Mouse (Mus musculus): ENCODE measurements around the gene Gm17467. TPM values are rescaled to one million over a fixed set of nuclear protein-coding genes. Genes with fewer than 3 reads are reported as not detected.
"Not testable (repeated sequence)": the region's sequence is repeated elsewhere in the genome, so short reads cannot be mapped to it uniquely, and the experiment has no call there.

Gm17467 gene
- not detected in 2 replicates for polyA plus RNA-seq (2014; fragmentation: Nextera tagmentation; extraction: Ambion mirVana)

- H3K9me3 ChIP-seq (ENCODE audit: low read depth, low read length); H3K36me3 ChIP-seq (ENCODE audit: insufficient read depth); H3K9ac ChIP-seq; H3K27ac ChIP-seq (ENCODE audit: low read depth); H3K4me3 ChIP-seq (ENCODE audit: low read depth, low read length); H3K27me3 ChIP-seq (ENCODE audit: insufficient read depth, low read length); H3K4me2 ChIP-seq; ATAC-seq (ENCODE audit: insufficient read depth); DNase-seq; H3K4me1 ChIP-seq (ENCODE audit: insufficient read depth): not testable (repeated sequence)
- WGBS: no CpG with 5 or more reads among the region's 3 CpGs
Observed at GRCm38 (mm10) chrX:123704691-123705090, at the start of gene Gm17467. Gene Gm17467 (minus strand): TSS chrX:123704791.

Other genes starting within 250 kb of the Gm17467 start
- not detected in 2 replicates for gene Cldn34c2, start 123.1 kb downstream of the Gm17467 start, polyA plus RNA-seq (2014; fragmentation: Nextera tagmentation; extraction: Ambion mirVana)
- not detected in 2 replicates for gene Cldn34c3, start 88.9 kb upstream of the Gm17467 start, polyA plus RNA-seq (2014; fragmentation: Nextera tagmentation; extraction: Ambion mirVana)